Mouse (Mus musculus): ENCODE results near the gene Tmbim7.
"Not testable (repeated sequence)": the region's sequence is repeated elsewhere in the genome, so short reads cannot be mapped to it uniquely, and the experiment has no call there.

Gene Tmbim7

DNA sequence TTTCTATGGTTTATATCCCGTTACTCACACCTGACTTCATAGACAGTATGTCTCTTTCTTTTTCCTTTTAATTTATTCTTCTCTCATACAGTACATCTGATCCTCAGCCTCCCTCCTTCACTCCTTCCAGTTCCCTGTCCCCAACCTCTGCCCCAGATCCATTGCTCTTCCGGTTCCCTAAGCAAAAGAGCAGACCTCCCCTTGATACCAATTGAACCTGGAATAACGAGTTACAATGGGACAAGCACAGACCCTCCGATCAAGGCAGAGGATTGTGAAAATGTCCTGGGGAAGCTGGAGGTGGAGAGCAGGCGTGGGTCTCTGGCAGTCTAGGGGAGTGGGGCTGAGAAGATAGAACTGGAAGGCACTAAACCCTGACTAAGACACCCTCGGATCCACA, at the start of gene Tmbim7:
Gene Tmbim7 (plus strand): TSS at position 301 of the 400 bp plus-strand sequence.
- no peak for DNase-seq

DNA sequence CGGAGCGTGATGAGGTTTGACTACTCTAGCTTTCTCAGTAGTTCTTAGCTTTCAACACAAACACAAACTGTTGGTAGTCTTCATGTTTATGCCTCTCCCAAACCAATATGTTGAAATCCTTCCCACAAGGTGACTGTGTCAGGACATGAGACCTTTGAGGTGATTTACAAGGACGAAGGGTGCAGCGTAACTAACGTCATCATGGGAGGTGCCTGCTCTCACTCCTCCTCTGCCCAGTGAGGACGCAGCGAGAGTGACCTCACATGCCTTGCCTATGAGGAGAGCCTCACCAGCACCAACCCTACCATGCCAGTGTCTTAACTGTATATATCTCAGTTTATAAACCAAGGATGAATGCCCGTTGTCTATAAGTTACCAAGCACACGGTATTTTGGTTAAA, 43.9 kb upstream of the Tmbim7 start:
- no peak for DNase-seq

DNA sequence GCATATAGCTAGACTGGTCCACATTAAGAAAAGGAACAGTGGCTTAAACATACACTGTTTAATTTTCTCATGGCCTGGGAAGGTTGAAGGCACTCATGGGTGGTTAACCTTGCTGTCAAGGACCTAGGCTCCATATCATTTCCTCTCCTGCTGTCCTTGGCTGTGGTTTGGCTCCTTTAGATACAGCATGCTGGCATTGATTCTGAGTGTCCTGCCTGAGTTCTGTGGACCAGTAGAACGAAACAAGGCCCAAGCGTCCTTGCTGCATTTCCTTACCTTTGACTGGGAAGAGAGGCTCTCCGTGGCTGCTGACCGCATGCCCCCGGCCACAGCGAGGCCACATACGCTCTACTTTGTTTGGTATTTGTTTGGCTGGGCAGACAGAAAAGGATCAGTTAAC, 41.7 kb upstream of the Tmbim7 start:
- no peak for DNase-seq

DNA sequence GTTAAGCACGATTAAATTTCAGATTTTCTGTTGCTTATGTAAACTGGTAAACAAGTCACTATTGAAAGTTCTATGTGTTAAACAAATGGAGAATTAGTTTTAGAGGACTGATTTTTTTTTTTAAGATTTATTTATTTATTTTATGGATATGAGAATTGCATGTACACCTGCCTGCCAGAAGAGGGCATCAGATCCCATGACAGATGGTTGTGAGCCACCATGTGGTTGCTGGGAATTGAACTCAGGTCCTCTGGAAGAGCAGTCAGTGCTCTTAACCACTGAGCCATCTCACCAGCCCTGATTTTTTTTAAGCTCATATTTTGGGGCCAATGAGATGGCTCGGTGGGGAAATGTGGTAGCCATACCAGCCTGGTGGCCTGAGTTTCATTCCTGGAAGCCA, 39.1 kb upstream of the Tmbim7 start:
- DNase-seq = not testable (repeated sequence)

DNA sequence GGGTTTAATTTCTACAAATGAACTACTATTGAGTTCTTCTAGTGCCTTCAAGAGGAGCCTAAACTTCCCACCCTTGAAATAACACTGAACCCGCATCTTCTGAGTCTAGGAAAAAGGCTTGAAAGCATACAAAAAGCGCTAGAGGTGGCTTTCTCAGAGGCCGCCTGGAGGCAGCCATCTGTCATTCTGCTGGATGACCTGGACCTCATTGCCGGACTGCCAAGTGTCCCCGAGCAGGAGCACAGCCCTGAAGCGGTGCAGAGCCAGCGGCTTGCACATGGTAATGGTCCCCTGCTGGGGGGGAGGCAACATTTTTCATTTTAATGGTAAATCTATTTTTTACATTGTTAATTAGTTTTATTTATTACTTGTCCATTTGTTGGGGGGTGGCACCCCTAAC, 30.5 kb upstream of the Tmbim7 start:
- DNase-seq = no peak

DNA sequence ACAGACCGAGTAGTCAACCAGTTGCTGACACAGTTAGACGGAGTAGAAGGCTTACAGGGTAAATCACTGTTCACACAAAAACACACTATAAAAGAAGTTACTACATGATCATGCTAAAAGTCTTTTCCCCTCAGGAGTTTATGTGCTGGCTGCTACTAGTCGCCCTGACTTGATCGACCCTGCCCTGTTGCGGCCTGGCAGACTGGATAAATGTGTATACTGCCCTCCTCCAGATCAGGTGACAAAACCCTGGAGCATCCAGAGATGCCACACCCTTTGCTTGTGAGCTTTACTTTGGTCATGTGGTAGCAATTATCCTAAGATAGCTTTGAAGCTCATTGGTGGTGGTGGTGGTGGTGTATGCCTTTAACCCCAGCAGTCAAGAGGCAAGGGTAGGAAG, 20.9 kb upstream of the Tmbim7 start:
- DNase-seq = no peak

DNA sequence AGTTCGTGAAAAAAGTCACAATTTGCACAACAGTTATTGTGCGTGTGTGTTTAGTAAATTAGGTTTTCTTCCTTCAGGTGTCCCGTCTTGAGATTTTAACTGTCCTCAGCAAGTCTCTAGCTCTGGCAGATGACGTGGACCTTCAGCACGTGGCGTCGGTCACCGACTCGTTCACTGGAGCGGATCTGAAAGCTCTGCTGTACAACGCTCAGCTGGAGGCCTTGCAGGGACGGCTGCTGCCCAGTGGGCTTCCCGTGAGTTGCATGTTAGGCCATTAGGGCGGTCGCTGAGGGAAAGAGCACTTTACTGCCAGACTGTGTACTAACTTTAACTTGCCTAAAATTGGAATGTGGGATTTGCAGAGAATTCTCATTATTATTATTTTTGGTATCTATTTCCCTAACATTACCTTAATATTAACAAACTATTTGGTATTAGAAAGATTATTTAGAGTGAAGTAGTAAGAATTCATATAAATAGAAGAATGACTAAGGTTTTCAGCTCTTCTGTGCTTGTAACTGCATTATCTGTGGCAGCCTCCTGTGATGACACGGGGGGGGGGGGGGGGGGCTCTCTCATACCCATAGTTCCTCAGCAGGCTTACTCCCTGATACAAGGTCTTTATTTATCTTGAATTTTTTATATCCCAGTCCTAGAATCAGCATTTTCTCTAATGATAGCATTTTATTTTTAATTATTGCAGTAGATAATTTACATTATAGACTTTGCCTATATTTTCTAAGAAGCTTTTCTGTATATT, 19.3 kb upstream of the Tmbim7 start:
- DNase-seq = peak; percentile 26

DNA sequence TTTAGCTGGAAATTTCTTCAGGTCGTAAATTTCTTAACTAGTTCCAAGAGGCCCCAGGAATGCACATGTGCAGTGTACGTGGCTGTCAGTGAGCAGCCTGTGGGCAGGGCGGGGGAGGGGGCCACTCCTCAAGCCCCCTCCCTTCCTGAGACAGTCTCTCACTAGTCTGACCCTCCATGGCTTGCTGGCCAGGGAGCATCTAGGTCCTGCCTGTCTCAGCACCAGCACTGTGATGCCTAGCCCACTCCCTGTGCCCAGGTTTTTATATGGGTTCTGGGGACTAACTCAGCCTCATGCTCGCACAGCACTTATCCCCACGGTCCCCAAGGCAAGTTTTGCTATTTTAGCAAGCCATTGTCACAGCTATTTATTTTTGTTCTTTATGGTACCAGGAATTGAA, 18.7 kb upstream of the Tmbim7 start:
- DNase-seq = no peak

DNA sequence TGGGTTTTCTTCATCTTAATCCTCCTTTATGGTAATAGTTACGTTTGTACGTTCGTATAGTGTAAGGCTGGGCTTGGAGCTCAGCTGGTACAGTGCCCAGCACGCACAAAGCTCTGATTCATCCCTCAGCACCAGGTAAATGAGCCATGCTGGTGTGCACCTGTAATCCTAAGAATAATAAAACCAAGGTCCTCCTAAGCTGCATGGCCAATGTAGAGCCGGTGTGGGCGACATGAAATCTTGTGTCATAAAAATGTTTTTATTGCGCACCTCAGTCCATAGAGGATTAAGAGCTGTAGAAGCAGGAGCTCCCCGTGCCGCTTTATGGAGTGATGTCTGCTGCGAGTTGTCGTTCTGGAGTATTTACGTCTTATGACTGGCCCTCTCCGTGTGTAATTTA, 17.7 kb upstream of the Tmbim7 start:
- no peak for DNase-seq

DNA sequence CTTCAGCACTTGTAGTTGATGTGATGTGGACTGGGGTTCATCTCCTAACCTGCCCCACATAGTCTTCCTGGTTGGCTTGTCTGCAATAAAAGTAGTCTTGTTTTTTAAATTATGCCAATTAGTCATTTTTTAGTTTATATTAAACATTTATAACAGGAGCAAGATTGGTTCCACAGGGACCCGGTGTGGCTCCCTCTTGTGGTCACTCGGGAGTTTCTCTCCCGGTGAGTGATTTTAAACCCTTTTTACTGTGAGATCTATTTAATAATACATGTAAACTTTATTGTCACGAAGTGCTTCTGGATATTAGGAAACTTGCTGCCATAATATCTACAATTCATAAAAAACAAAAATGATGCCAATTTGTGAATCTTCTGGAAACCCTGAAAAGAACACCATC, 17.0 kb upstream of the Tmbim7 start:
- no peak for DNase-seq

DNA sequence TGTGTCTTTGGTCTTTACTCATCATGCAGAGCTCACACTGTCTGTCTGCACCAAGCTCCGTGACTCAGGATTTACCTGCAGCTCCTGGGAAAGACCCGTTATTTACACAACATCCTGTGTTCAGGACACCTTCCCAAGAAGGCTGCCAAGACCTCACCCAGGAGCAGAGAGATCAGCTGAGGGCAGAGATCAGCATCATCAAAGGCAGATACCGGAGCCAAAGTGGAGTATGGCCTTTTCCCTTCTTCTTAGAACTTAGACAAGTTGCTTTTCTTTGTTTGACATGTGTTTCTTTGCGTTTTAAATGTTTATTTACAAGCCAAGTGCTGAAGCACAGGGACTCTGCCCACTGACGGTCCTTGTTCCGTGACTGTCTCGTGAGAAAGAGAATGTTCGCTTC, 15.7 kb upstream of the Tmbim7 start:
- no peak for DNase-seq

DNA sequence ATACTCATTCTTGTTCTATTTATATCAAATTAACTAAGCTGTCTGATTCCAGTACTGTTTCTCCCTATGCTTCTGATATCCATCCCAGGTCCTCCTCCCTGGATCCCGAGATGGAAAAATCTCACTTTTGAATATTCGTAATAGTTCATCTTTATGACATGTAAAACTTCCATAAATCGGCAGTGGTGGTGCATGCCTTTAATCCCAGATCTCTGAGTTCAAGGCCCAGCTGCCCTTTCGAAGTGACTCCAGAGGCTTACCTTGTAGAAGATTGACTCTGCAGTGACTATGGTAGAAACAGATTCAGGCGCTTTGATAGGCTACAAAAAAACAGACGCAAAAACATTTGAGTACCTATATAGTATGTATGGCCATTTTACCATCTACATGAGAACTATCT, 6.4 kb upstream of the Tmbim7 start:
- no peak for DNase-seq

DNA sequence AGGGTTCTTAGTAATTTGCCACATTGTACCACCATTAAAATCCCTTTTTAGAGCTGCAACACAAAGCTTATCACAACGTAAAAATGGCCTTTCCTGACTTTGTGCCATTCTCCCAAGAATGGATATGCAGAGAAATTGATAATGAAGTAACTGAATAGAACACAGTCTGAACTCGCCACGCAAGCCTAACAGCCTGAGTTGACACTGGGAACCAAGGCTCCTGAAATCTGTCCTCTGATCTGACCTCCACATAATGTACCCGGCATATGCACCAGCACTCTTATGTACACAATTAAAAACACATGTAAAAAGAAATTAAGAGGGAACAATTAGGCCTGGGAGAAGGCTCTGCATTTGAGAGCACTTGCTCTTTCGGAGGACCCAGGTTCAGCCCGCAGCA, 5.7 kb upstream of the Tmbim7 start:
- no peak for DNase-seq

DNA sequence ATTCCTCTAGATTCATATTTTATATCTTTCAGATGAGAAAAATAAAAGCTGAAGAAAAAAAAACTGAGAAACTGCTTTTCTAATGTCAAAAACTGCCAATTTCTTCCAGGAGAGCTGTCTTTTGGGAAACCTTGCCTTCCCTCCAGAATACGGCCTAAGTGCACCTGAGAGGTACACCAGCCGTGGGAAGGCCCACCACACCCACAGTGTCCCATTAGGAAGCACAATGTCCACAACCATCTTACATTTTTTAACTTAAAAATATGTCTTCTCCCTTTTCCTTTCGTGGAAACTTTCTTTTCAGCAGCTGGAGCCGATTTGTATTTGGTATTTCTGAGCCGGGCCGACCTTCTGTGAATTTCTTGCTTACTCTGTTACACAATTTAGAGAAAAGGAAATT, 4.4 kb upstream of the Tmbim7 start:
- DNase-seq = no peak

DNA sequence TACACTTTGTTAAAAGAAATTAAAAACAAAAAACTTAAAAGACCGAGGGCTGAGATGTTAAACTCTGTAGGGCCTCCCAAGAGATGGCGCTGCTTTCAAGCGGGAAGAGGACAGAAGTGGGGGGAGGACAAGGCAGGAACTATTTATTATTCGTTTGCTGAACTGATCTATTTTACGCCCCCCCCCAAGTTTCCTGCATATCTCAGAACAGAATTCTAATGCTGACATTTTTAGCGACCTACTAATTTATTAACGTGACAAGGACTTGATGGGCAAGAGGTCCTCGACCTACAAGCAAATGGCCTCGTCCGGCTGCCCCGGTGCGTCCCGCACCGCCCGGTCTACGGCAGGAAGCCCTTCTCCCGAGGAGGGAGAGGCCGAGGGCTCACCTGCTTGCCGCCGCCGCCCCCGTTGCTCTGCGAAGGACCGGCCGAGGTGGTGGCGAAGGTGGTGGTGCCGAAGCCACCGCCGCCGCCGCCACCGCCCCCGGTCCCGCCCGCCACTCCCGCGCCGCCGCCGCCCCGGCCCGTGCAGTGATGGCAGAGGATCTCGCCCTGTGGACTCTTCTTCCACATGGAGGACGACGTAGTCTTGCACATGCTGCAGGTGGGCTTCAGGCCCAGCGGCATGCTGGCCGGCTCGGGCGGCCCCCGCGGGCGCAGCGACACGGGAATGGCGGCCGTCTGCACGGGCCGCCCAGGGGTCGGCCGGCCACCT, 3.8 kb upstream of the Tmbim7 start:
- peak; percentile 63 for DNase-seq

DNA sequence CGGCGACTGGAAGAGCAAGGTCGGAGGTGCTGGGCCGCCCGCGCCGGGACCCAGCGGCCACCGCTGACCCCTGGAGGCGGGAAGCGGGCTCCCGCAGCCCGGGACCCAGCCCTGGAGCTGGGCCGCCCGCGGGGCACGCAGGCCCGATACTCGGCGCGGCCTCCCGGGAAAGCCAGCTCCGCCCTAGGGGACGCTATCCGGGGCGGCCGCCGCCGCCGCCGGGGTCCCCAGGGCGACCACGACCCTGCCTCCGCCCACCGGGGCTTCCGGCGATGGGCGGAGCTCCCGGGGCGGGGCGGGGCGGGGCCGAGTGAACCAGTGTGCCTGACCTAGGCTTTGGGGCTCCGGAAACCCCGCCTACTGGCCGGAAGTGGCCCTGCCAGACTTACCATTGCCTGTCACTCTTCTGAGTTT, 3.3 kb upstream of the Tmbim7 start:
- DNase-seq = peak; percentile 95

DNA sequence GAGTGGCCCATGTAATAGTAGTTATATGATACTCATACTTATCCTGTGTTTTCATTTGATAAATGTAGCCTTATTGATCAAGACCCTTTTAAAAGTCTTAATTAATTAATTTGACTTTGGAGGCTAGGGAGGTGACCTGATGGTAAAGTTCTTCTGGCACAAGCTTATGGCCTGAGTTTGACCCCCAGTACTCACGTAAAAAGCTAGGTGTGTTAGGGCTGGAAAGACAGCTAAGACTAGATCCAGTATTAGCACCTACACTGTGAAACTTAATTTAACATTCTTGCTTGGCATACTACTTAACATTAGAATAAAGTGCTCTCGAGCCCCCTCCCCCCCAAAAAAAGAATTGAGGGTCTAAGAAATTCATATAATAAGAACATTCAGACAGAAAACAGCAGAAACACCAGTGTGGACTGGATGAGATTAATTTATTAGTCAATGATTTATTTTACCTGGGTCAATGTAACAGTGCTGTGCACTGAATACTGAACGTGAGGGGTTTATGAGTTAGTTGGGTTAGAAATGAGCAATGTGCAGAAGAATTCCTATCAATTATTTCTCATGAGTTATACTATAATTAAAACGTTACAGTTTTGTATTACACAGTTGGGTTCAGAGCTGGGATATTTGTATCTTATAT, 2.7 kb upstream of the Tmbim7 start:
- DNase-seq = no peak

DNA sequence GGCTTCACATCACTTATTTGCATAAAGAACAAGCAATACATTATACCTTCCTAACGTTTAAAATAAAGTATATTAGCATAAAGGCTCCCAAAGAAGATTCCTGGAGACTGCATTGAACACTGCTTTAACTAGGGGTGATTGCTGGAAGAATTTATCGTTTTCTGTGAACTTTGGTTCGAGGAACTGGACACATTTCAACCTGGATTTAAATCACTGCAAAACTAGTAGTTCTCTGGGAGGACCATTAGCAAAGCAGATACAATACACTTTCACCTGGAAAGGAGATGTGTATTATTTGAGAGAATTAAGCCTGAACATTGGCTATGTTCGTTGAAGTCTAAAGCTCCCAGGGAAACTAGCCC, 2.2 kb upstream of the Tmbim7 start:
- DNase-seq = no peak

DNA sequence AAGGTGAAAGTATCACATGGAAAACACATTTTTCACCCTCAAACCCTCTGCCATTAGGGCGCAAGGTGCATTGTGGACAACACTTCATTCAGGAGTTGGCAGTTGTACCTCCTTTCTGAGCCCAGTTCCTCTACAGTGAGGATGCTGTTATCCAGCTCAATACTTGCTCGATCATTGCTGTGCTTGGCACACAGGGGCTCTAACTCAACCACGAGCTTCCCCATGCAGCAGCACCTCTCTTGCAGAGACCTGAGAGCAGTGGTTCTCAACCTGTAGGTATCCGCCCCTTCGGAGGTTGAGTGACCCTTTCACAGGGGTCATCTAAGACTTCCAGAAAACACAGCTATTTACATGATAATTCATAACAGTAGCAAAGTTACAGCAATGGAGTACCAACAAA, 640 bp downstream of the Tmbim7 start:
- no peak for DNase-seq

DNA sequence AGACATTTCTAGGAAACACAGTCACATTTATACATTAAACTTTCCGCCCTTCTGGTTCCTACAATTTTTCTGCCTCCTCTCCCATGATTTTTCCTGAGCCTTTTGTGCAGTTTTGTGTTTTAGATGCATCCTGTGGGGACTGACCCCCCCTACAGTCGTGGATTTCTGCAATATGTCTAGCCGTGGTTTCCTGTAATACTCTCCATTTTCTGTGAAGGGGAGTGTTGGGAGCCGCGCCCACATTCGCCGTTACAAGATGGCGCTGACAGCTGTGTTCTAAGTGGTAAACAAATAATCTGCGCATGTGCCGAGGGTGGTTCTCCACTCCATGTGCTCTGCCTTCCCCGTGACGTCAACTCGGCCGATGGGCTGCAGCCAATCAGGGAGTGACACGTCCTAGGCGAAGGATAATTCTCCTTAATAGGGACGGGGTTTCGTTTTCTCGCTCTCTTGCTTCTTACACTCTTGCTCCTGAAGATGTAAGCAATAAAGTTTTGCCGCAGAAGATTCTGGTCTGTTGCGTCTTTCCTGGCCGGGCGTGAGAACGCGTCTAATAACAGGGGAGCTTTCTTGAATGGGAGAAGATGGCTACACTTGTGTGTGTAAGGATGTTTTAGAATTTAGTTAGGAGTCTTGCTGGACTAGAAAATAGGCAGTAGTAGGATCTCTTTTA, 2.1 kb downstream of the Tmbim7 start:
- not testable (repeated sequence) for DNase-seq

DNA sequence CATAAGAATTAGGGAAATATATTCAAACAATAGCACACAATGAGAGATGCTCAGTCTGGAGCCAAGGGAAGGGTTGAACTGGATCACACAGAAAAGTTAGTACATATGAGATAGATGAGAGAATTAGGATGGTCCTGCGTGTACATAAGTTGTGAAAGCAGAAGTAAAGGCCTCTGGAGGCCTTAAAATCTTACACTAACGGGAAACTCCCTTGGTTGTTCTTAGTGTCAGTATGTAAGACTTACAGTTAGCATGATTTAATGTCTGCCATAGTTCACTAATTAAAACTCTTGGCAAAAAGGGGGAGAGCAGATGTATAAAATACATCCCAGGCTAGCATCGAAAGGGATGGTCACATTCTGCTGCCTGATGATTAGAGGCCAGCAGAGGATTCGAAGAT, 2.8 kb downstream of the Tmbim7 start:
- no peak for DNase-seq

DNA sequence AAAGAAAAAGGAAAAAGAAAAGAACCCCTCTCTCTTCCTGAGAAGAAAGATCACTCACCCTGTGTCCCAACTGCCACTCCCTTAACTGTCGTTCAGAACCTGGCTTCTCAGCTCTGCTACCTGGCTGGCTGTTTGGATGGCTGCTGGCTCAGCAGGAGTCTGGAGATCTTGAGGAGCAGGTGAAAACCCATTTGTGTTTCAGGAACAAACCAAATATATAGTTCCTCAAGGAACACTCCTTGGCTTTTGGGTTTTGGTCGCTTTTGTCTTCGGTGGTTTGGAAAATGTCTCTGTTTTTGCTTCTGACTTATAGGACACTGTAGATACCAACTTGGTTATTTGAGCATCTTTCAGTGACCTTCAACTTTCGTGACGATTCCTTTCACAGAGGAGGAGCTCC, 6.1 kb downstream of the Tmbim7 start, which contains the start of gene Gatad1:
Gene Gatad1 (minus strand): TSS at position 101 of the 400 bp plus-strand sequence.
- no peak for DNase-seq

DNA sequence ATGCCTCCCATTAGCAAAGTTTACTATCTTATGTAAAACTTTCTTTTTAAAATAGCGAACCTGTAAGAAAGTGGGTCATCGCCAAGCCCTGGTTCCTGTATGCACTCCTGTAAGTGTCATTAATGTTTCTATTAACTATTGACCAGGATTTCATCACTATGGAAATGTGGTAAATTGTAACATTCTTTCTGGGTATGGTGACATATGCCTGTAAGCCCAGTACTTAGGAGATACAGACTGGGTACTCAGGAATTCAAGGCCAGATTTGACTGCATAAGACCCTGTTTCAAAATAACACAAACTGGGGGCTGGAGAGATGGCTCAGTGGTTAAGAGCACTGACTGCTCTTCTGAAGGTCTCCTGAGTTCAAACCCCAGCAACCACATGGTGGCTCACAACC, 14.2 kb downstream of the Tmbim7 start:
- no peak for DNase-seq

DNA sequence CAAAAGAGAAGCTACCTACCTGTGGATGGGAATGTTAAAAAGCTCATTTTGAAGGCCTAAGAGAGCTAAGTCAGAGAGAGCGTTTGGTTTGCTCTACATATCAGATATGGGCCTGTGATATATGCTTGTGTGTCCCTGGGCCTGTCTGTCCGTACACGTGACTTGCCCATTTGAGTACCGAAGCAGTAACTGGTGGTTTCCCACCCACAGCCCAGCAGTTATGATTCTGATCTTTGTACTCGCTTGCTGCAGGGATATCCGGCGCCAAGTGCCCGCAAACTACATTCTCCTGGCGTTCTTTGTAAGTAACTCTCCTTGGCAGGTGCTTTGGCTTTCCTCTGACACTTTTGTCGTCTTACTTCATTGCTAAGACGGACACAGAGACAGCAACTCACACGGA, 15.6 kb downstream of the Tmbim7 start:
- DNase-seq = no peak
